Mouse (Mus musculus) thymus, adult 2 months (tissue): Measurements from ENCODE around the gene Akap17b.

Experiments used
- CTCF ChIP-seq: fragments of 200-500 bp; IDR thresholded peaks from 2 replicates; pipeline ENCODE4 v1.5.1; 2012; ENCODE audit warnings: mild to moderate bottlenecking, control low read depth, low read length, moderate library complexity, borderline replicate concordance; ENCODE audit not compliant: control insufficient read depth, poor library complexity, insufficient read depth; ENCODE audit errors: extremely low read depth
- POLR2A ChIP-seq: fragments of 200-500 bp; IDR thresholded peaks from 2 replicates; pipeline ENCODE4 v1.6.1; 2012; ENCODE audit warnings: mild to moderate bottlenecking, low read length, control low read depth, moderate library complexity; ENCODE audit not compliant: control insufficient read depth, poor library complexity, insufficient read depth; ENCODE audit errors: extremely low read depth

DNA sequence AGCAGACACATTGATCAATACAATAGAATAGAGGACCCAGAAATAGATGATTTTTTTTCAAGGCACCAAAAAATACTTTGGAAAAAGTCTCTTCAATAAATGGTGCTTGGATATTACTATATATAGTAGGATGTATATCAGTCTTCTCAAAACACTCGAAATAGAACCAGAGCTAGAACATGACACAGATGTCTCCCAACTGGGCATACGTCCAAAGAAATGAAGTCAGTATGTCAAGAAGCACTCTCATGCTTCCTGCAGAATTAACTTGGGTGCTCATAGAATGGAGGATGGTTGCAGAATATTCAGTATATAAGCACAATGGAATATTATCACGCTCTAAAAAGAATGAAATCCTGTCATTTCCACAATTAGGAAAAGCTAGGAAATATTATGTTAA lies 17.1 kb downstream of the Akap17b start:
- TF ChIP-seq CTCF (no peak), POLR2A (no peak)
